Mouse (Mus musculus) fat pad, adult 2 months (tissue): ENCODE data around the gene Chil1.

Experiments used
- DNase-seq: peaks from one replicate; pipeline ENCODE4 v3.0.0-alpha.2; 2011; ENCODE audit warnings: low read depth, low spot score; ENCODE audit errors: extremely low read depth

Chil1 gene

GRCm38 (mm10) chr1:134182025-134182424 lies at the start of gene Chil1:
Gene Chil1, plus strand, starts transcription at chr1:134182176.
- no peak for DNase-seq

- no peak for DNase-seq
These were observed 48.7 kb upstream of the Chil1 start for GRCm38 (mm10) chr1:134133316-134133715.

DNA sequence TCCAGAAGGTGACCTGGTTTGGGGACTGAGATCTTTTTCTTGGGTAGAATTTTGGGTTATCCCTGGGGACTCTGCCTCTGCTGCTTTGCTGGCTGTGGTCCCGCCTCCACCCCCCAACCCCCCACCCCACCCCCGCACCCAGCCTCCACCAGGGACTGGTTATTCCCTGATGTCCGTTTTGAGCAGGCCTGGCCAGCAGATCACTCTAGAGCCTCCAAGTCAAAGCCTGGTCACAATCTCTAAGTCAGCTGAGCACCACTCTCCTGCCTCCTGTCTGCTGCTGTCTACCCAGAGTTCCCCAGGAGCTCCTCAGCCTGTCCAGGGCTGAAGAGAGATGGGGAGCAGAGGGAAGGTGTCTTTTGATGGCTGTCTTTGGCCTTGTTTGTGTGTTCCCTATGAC lies 45.6 kb upstream of the Chil1 start:
- no peak for DNase-seq

- no peak for DNase-seq
These were observed 43.6 kb upstream of the Chil1 start for GRCm38 (mm10) chr1:134138424-134138823.

GRCm38 (mm10) chr1:134142363-134142794 lies 39.6 kb upstream of the Chil1 start:
- DNase-seq: no peak

GRCm38 (mm10) chr1:134146066-134146465 lies 35.9 kb upstream of the Chil1 start:
- no peak for DNase-seq

- no peak for DNase-seq
These were observed 31.9 kb upstream of the Chil1 start for GRCm38 (mm10) chr1:134150076-134150475.

- no peak for DNase-seq
These were observed 31.2 kb upstream of the Chil1 start for GRCm38 (mm10) chr1:134150745-134151144.

GRCm38 (mm10) chr1:134151655-134152412 lies 30.1 kb upstream of the Chil1 start:
- no peak for DNase-seq

GRCm38 (mm10) chr1:134152626-134153590 lies 29.1 kb upstream of the Chil1 start:
- no peak for DNase-seq

DNA sequence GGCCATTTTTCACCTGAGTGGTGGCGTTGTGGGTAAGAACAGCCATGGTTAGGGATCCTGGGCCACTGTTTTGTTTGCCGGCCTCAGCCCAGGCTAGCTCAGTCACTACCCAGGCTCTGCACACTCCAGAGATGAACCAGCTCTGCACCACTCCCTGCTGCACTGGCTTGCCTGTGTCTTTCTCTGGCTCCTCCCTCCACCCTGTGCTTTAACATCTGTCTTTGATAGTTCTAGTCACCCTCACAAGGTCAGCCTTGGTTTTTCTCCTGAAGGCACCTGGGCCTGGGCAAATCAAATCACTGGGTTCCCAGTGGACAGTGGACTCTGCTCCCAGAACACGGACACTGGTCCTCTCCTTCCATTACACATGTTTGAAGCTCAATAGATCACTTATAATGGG lies 27.9 kb upstream of the Chil1 start:
- no peak for DNase-seq

DNA sequence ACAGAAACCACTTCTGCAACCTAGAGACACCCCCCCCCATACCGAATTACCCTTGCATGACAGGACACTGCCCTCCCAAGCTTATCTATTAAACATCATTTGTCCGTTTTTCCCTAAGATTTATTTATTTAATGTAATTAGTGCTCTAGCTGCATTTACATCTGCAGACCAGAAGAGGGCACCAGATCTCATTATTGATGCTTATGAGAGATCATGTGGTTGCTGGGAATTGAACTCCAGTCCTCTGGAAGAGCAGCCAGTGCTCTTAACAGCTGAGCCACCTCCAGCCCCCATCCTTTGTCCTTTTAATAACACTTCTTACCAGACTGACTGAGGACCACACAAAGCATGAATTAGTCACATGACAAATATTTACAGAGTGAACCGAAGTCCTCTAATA lies 27.3 kb upstream of the Chil1 start:
- no peak for DNase-seq

DNA sequence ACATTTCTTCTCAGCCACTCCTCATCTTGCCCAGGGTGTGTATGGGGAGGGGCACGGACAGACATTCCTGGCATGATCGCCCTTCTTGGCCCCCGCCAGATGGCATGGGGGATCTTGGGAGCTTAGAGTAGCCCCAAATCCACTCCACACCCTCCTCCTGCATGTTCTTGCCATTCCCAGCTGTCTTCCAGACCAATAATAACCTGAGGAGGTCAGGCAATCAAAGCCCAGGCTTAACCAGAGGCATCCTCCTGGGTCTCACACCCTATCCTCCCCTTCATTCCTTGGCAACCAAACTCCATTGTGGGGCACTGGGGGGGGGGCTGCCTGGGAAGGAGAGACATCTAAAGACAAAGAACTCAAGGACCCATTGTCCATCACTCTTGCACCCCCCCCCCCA lies 21.6 kb upstream of the Chil1 start:
- no peak for DNase-seq

DNA sequence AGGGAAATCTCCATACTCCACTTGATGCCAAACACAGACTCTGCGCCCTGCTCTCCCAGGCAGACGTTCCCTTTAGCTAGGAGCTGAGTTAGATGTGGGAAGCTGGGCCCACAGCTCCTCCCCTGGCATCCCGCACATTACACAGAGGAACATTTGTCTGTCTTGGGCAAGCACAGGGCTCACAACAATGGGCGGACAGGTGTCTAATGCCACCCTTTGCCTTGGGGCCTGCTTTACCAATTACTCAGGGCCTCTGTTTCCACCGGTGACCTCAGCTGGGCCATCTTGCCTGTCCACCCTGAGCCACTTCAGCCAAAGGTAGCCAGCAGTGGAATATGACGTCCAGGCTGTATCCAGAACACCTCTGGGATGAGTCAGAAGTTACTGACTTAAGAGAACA lies 20.6 kb upstream of the Chil1 start:
- no peak for DNase-seq

DNA sequence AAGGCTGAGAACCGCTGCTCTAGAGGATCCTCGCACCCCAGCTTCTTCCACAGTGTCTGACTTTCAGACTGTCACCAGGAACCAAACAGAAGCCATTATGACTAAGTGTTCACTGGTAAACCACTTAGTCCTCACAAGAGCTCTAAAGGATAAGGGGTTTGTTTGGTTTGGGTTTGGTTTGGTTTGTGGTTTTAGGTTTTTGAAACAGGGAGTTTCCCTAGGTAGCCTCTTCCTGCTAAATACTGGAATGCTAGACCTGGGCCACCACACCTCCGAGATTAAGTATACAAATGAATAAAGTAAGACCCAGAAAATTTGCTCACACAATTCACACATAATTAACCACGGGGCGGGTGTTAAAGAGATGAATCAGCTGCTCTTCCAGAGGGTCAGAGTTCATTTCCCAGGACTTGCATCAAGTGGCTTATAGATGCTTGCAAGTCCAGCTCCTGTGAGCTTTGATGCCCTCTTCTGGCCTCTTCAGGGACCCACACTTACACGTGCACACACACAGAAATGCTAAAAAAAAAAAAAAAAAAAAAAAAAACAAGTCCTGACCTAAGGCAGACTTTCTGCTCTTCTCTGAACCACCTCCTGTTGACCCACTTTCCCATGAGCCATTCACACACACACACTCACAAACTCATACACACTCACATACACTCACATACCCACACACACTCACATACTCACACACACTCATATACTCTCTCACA lies 19.3 kb upstream of the Chil1 start:
- no peak for DNase-seq

- no peak for DNase-seq
These were observed 18.5 kb upstream of the Chil1 start for GRCm38 (mm10) chr1:134163476-134163875.

GRCm38 (mm10) chr1:134164454-134164853 lies 17.5 kb upstream of the Chil1 start:
- no peak for DNase-seq

DNA sequence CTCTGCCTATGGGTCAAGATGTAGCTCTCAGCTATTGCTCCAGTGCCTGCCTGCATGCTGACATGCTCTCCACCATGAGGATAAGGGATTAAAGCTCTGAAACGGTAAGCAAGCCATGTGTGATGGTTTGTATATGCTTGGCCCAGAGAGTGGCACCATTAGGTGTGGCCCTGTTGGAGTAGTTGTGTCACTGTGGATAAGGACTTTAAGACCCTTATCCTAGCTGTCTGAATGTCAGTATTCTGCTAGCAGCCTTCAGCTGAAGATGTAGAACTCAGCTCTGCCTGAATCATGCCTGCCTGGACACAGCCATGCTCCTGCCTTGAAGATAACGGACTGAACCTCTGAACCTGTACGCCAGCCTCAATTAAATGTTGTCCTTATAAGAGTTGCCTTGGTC lies 15.4 kb upstream of the Chil1 start:
- DNase-seq: no peak

DNA sequence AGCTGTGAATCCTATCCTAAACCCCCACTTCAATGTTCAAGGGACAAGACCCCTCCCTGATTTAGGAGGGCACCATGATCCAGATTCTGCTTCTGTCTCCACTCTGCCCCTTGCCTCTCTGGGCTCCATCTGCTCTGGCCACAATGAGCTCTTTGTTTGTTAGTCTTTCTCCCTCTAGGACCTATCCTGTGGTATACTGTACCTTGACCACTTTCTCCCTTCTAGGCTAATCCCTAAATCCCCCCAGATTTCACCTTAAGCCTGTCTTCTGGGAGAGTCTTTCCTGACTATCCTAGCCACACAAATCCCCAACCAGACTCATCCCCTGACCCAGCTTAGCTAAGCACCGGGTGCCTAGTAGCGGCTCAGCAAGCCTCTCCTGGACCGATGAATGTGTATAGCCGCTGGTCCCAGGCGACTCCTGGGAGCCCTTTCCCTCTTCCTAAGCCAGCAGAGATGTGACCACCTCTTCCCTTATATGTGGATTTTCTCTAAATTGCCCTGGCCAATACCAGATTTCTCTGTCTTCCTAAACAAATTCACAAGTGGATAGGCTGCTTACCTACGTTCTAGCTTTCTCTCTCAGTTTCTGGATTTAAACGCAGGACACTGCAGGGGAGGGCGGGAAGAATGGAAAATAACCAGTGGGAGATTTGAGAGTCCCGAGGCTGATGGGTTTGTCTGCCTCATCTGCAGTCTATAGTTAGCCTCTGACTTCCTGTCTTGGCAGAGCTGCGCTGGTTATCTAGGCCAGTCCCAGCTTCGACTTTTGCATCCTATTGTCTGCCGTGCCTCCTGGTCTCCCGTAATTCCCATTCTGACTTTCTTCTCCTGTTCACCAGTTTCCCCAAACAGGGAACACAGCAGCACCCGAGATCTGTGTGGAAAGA lies 14.3 kb upstream of the Chil1 start:
- no peak for DNase-seq

DNA sequence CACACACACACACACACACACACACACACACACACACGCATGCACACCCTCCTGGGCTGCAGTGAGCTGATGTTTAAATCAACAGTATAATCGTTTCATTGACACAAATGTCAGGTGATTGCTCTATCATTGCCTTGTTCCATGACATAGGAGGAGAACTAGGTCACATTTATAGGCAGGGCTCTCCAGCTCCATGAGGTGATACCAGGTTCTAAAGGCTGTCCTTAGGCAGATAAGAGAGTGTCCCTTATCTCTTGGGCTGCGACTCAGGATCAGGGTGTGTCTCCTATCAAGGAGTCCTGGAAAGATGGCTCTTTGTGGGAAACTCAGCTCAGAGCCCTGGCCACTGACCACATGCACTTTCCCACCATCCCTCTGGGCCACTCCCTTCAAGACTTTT lies 13.4 kb upstream of the Chil1 start:
- DNase-seq: no peak
